Mouse (Mus musculus) Patski (cell line): ENCODE measurements at regions not wholly inside any gene's neighbourhood (a gene's known extent, or its start where the extent isn't known, plus 50 kb on each side); places are given as distances from the start of the nearest gene placed in this dataset.

Experiments used
- ATAC-seq: fragments of 100-300 bp; one replicate; pipeline ENCODE4 v1.8.0; 2021
- CTCF ChIA-PET: fragments of 350-600 bp; sonication (Branson Sonifier 250); formaldehyde crosslinking; loops from one replicate; lab custom pipeline; 2022; ENCODE audit warnings: inconsistent platforms; lab: Charles Lee
- POLR2A ChIA-PET: fragments of 350-600 bp; sonication (Branson Sonifier 250); formaldehyde crosslinking; loops from one replicate; lab custom pipeline; 2022; ENCODE audit warnings: antibody characterized with exemption, inconsistent platforms; lab: Charles Lee
- DNase-seq: peaks from one replicate; pipeline ENCODE4 v3.0.0-alpha.2; 2011; ENCODE audit warnings: low read depth, low spot score
- H3K27me3 ChIP-seq: fragments of 371-371 bp; one replicate; pipeline ENCODE4 v1.5.1; 2021
- CTCF ChIP-seq: fragments of 100-300 bp; IDR thresholded peaks from one replicate; pipeline ENCODE4 v1.5.1; 2021
- in situ Hi-C: fragments of 300-500 bp; cut with MboI; formaldehyde crosslinking; loops from 3 replicates; pipeline ENCODE4 v1.11.1; 2018; ENCODE audit warnings: low pct_unique_long_range_greater_than_20kb, mixed read lengths

GRCm38 (mm10) chr17:48610806-48611205, 156.1 kb downstream of the Unc5cl start:
- ATAC-seq (no peak), DNase-seq (no peak)
- in situ Hi-C loops, result loop anchor here (25.0 kb wide), 1 partner anchor 324 kb away; the partner anchor contains the start of gene Treml2
- TF ChIP-seq CTCF, result no peak
- CTCF ChIA-PET, result no interaction called here
- POLR2A ChIA-PET, result no interaction called here
- no peaks in the 10 kb centered on the region for H3K27me3 ChIP-seq

GRCm38 (mm10) chr17:48613491-48613890, 158.8 kb downstream of the Unc5cl start:
- DNase-seq (no peak), ATAC-seq (no peak)
- TF ChIP-seq CTCF, result no peak
- POLR2A ChIA-PET, result no interaction called here
- CTCF ChIA-PET, result no interaction called here
- in situ Hi-C loops, result loop anchor here (25.0 kb wide), 1 partner anchor 326 kb away; the partner anchor contains the start of gene Treml2
- H3K27me3 ChIP-seq, result no peaks in the 10 kb centered on the region

DNA sequence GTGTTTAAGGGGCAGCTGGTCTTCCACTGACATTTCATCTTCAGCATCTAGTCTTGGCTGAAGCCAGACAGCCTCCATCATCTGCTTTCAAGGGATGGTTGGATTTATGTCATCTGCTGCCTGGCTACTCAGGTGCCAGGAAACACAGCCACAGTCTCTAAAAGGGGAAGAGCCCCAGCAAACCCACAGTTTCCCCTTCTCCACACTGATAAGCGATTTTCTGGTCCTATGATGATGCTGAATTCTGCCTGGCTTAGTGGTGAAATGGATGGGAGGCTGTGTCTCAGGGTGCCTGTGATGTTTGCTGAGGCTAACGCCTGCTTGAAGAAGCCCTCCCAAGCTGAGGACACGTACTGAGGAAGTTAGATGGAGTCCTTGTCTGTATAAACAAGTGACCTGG, 160.5 kb downstream of the Unc5cl start:
- ATAC-seq (no peak), DNase-seq (no peak)
- H3K27me3 ChIP-seq, result no peaks in the 10 kb centered on the region
- ChIA-PET CTCF (interaction anchor here (1.6 kb wide), 1 partner anchor 10 kb away, joined by 4 read pairs; no protein-coding TSS in a partner anchor), POLR2A (no interaction called here)
- in situ Hi-C loops, result loop anchor here (25.0 kb wide), 1 partner anchor 328 kb away; the partner anchor contains the start of gene Treml2
- TF ChIP-seq CTCF, result no peak

DNA sequence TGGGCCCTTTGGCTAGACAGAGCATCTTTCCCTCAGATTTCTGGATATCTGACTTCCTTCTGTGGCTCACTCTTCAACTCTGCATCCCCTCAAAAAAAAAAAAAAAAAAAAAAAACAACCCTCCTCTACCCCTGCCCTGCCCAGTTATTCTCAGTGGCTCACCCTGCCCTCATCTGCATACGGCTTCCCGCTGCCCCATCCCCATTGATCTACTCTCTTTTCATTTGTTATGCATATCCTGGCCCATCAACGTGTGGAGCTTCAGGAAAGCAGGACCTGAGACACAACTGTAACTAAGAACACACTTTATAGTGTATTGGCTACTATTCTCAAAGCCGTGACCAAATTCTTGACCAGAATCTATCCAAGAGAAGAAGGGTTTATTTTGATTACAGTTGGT, 161.5 kb downstream of the Unc5cl start:
- no peak for TF ChIP-seq CTCF
- ChIA-PET CTCF (interaction anchor here (1.6 kb wide), 1 partner anchor 11 kb away, joined by 4 read pairs; no protein-coding TSS in a partner anchor), POLR2A (interaction anchor here (0.5 kb wide), 1 partner anchor 158 kb away, joined by 3 read pairs; no protein-coding TSS in a partner anchor)
- ATAC-seq, result no peak
- in situ Hi-C loops, result loop anchor here (25.0 kb wide), 1 partner anchor 329 kb away; the partner anchor contains the start of gene Treml2
- no peak for DNase-seq
- H3K27me3 ChIP-seq, result no peaks in the 10 kb centered on the region

DNA sequence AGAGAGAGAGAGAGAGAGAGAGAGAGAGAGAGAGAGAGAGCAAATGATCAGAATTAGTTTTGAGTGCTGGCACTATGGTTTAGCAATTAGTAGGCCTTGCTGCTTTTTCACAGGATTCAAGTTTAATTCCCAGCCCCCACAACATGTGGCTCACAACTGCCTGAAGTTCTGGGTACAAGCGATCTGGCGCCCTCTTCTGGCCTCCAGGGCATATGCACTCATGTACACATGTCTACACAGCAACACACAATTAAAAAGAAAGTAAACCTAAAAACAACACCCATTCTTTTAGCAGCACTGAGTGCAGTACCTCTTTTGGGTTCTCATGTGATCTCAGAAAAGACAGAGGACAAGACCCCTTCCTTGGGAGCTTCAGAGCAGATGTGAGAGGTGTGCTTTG, 166.2 kb downstream of the Unc5cl start:
- no peaks in the 10 kb centered on the region for H3K27me3 ChIP-seq
- POLR2A ChIA-PET, result no interaction called here
- CTCF ChIA-PET, result no interaction called here
- in situ Hi-C loops, result loop anchor here (25.0 kb wide), 1 partner anchor 334 kb away; the partner anchor contains the start of gene Treml2
- no peak for ATAC-seq
- TF ChIP-seq CTCF, result no peak
- no peak for DNase-seq

GRCm38 (mm10) chr17:48621676-48622075, 167.0 kb downstream of the Unc5cl start:
- CTCF ChIA-PET, result no interaction called here
- no peak for TF ChIP-seq CTCF
- DNase-seq (no peak), ATAC-seq (no peak)
- POLR2A ChIA-PET, result no interaction called here
- no peaks in the 10 kb centered on the region for H3K27me3 ChIP-seq
- in situ Hi-C loops, result loop anchor here (25.0 kb wide), 1 partner anchor 334 kb away; the partner anchor contains the start of gene Treml2

- CTCF ChIA-PET, result no interaction called here
- POLR2A ChIA-PET, result no interaction called here
- H3K27me3 ChIP-seq, result no peaks in the 10 kb centered on the region
- in situ Hi-C loops, result loop anchor here (25.0 kb wide), 1 partner anchor 338 kb away; the partner anchor contains the start of gene Treml2
- DNase-seq, result no peak
- no peak for ATAC-seq
- TF ChIP-seq CTCF, result no peak
These were observed 170.2 kb downstream of the Unc5cl start for GRCm38 (mm10) chr17:48624937-48625336.

GRCm38 (mm10) chr17:48625971-48626370, 171.3 kb downstream of the Unc5cl start:
- CTCF ChIA-PET, result no interaction called here

DNA sequence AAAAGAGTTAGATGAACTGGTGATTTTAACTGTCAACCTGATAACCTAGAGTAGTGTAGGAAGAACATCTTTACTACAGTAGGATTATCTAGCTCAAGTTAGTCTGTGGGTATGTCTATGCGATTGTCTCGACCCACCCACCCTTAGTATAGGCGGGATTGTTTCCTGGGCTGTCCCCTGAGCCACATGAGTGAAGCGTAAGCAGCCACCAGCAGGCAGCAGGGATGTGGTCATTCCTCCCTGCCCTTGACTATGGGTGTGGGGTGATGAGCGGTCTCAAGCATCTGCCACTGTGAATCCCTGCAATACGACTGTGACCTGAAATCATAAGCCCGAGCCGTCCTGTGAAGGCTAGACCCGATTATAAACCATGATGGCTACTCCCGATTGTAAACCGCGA, 184.9 kb downstream of the Unc5cl start:
- H3K27me3 ChIP-seq, result peaks cover 5% of the 10 kb centered on the region
- ATAC-seq (no peak), DNase-seq (no peak)
- CTCF ChIA-PET, result no interaction called here
- POLR2A ChIA-PET, result interaction anchor here (0.6 kb wide), 1 partner anchor 674 kb away, joined by 3 read pairs; no protein-coding TSS in a partner anchor
- no peak for TF ChIP-seq CTCF
- in situ Hi-C loops, result no loop called here

More at GRCm38 (mm10) chr17:48625971-48626370, 171.3 kb downstream of the Unc5cl start:
- no peak for TF ChIP-seq CTCF
- in situ Hi-C loops, result no loop called here
- H3K27me3 ChIP-seq, result no peaks in the 10 kb centered on the region
- POLR2A ChIA-PET, result no interaction called here
- DNase-seq (no peak), ATAC-seq (no peak)

GRCm38 (mm10) chr17:48643533-48644019, 188.9 kb downstream of the Unc5cl start:
- CTCF ChIA-PET, result no interaction called here
- in situ Hi-C loops, result no loop called here
- POLR2A ChIA-PET, result no interaction called here
- no peak for DNase-seq
- TF ChIP-seq CTCF, result no peak
- peaks cover 2% of the 10 kb centered on the region for H3K27me3 ChIP-seq
- no peak for ATAC-seq

GRCm38 (mm10) chr17:48645056-48645455, 190.4 kb downstream of the Unc5cl start:
- in situ Hi-C loops, result no loop called here
- ChIA-PET POLR2A (no interaction called here), CTCF (no interaction called here)
- DNase-seq (no peak), ATAC-seq (no peak)
- TF ChIP-seq CTCF, result no peak
- no peaks in the 10 kb centered on the region for H3K27me3 ChIP-seq
